Mouse (Mus musculus): Measurements from ENCODE around the gene Got1. TPM values are rescaled to one million over a fixed set of nuclear protein-coding genes. Genes with fewer than 3 reads are reported as not detected.
"Not testable (repeated sequence)": the region's sequence is repeated elsewhere in the genome, so short reads cannot be mapped to it uniquely, and the experiment has no call there.

The Got1 gene
- polyA plus RNA-seq, 1 experiment = 10.7 TPM

DNA sequence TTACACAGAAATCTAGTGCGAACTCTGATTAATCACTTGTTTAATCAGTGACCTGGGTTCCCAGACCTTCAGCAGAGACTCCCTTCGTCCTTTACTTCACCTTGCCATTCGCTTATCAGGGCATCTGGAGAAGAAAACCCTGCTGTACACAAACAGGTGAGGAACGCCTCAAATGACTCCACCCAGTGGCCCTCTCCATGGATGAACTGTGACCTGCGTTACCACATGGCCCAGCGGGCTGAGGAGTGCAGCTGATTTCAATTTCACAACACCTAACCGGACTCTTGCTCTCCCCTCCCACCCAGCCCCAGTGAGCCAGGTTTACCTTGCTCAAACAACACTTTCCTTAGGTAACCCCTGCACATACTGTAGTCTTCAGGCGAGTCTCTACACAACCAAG lies 10.5 kb downstream of the Got1 start:
- Histone ChIP-seq H3K9me3 (no peaks in the 10 kb centered on the region), H3K4me3 (replicated peaks) (no peak overlapping the region), H3K4me1 (peaks cover 11% of the 10 kb centered on the region), H3K27me3 (replicated peaks) (no peaks in the 10 kb centered on the region), H3K36me3 (replicated peaks; ENCODE audit: low read length) (peaks cover 94% of the 10 kb centered on the region)
- TF ChIP-seq GATA1 (IDR thresholded peaks at IDR 0.05; ENCODE audit: borderline replicate concordance, low read length) (no peak), FLI1 (IDR thresholded peaks at IDR 0.05; ENCODE audit: low read length) (no peak)

DNA sequence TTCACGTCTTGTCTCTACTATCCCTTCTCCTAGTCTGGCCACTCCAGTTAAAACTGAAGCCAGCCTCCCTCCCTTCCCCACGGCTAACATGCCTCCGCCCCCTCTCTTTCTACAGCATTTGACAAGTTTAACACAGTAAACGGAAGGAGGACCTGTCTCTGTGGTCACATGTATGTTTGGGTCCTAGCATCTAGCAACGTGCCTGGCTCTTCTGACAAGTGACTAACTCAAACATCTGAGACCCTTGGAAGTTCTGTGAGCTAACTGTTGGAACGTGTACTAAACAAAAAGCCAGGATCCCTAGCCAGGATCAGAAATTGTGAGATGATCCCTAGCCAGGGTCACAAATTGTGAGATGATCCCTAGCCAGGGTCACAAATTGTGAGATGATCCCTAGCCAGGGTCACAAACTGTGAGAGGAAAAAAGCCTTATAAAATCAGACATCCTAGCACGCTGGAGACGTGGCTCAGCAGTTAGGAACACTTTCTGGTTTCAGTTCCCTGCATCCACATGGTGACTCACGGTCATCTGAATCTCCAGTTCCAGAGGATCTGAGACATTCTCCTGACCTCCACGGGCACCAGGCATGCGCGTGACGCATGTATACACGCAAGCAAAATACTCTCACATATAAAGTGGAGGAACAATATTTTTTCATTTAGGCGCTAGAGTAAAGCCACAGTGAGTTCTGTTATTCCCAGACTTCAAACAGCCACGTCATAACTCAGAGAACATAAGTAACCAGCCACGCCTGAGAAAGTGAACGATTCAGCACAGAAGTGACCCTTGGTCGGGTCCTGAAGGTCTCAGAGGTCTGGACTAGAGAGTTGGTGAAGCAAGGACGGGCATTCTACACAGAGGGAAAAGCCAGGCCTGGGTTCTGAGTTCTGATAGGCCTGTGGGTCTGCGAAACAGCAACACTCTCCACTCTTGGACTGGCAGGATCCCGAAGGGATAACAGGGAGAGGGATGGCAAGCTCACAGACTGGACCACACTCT lies 12.5 kb downstream of the Got1 start:
- H3K36me3 ChIP-seq (replicated peaks; ENCODE audit: low read length) = peaks cover 96% of the 10 kb centered on the region
- peaks cover 11% of the 10 kb centered on the region for H3K4me1 ChIP-seq
- H3K4me3 ChIP-seq (replicated peaks) = no peak overlapping the region
- H3K27me3 ChIP-seq (replicated peaks) = no peaks in the 10 kb centered on the region
- TF ChIP-seq FLI1 (IDR thresholded peaks at IDR 0.05; ENCODE audit: low read length) = no peak
- no peak for TF ChIP-seq GATA1 (IDR thresholded peaks at IDR 0.05; ENCODE audit: borderline replicate concordance, low read length)
- H3K9me3 ChIP-seq = no peaks in the 10 kb centered on the region

DNA sequence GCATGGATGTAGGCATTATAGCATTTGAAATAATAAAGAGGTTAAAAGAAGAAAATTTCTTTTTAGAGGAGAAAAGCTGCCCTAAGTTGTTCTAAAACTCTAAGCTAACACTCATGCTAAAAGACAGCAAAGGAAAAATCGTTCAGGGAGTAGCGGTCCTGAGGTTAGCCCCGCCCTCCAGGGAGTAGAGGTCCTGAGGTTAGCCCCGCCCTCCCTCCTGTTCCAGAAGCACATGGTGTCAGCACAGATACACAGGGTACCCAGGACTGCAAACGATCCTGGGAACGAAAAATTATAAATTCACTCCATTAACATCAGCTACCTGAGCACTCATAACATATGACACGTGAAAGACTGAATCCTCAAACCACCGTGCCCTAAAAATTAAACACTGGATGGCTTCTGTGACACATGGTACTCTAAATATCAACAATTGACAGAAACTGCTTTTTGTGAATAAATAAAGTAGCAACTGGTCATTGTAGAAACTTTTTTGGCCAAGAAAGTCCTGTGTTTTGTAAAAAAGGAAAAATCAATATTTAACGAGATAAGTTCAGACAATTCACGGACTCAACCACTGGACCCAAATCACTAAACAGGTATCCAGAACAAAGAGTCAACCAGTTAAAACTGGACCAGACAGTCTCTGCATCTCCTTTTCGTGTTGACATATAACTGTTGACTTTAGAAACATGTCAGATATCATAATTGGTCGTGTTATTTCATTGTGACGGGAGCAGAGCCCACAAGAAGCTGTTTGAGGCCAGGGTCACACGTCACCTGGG lies 13.8 kb downstream of the Got1 start:
- Histone ChIP-seq H3K4me1 (peaks cover 11% of the 10 kb centered on the region), H3K4me3 (replicated peaks) (no peak overlapping the region), H3K9me3 (no peaks in the 10 kb centered on the region), H3K27me3 (replicated peaks) (no peaks in the 10 kb centered on the region), H3K36me3 (replicated peaks; ENCODE audit: low read length) (peaks cover 93% of the 10 kb centered on the region)
- TF ChIP-seq FLI1 (IDR thresholded peaks at IDR 0.05; ENCODE audit: low read length) (no peak), GATA1 (IDR thresholded peaks at IDR 0.05; ENCODE audit: borderline replicate concordance, low read length) (no peak)

DNA sequence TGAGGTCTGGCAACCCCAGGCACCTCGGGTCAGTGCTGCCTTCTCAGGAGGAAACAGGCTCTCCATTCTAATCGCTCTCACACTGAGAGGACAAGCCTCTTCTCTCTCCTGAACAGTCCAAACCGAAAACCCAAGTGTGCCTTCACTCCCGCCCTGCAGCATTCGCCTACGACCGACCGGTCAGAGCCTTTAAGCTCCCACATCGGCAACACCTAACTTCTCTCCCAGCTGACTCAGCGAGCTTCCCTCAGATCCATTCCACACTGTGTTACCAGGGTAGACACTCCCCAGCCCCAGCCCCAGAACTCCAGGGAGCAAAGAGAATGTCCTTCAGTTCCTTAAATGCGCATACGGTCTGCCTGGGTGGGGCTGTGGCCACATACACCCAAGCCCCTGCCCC lies 19.0 kb downstream of the Got1 start:
- Histone ChIP-seq H3K36me3 (replicated peaks; ENCODE audit: low read length) (peaks cover 92% of the 10 kb centered on the region), H3K9me3 (no peaks in the 10 kb centered on the region), H3K27me3 (replicated peaks) (no peaks in the 10 kb centered on the region), H3K4me3 (replicated peaks) (no peak overlapping the region), H3K4me1 (no peaks in the 10 kb centered on the region)
- no peak for TF ChIP-seq GATA1 (IDR thresholded peaks at IDR 0.05; ENCODE audit: borderline replicate concordance, low read length)
- no peak for TF ChIP-seq FLI1 (IDR thresholded peaks at IDR 0.05; ENCODE audit: low read length)

DNA sequence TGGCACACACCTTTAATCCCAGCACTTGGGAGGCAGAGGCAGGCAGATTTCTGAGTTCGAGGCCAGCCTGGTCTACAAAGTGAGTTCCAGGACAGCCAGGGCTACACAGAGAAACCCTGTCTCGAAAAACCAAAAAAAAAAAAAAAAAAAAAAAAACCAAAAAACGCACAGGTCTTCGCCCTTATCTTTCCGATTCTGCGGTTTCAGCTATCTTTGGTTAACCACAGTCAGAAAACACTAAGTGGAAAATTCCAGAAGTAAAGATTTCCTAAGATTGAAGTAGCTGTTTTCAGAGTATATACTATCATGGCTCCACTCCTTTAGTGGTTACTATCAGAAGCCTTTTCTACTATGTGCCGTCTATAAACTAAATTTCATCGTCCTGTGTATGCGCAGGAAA lies 20.8 kb downstream of the Got1 start:
- not testable (repeated sequence) for H3K9me3 ChIP-seq; H3K4me3 ChIP-seq (replicated peaks); H3K4me1 ChIP-seq; H3K27me3 ChIP-seq (replicated peaks)
- peaks cover 92% of the 10 kb centered on the region for H3K36me3 ChIP-seq (replicated peaks; ENCODE audit: low read length)

DNA sequence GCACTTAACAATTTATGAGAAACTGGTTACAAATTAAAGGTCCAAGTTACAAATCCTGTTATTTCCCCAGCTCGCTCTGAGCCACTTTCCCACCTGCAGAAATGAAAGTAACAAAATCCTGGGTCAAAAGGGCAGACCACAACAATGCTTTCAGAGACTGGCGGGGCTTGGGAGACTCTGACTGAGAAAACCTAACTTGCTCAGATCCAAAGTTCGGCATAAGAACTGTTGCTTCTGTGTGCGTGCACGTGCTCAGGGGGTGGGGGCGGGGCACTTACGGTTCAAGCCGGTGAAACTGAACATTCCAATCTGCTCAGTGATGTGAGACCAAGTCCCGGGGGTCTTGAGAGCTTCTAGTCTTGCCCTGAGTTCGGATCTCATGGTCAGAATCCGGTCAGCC lies 21.8 kb downstream of the Got1 start:
- H3K4me1 ChIP-seq = no peaks in the 10 kb centered on the region
- no peak for TF ChIP-seq GATA1 (IDR thresholded peaks at IDR 0.05; ENCODE audit: borderline replicate concordance, low read length)
- TF ChIP-seq FLI1 (IDR thresholded peaks at IDR 0.05; ENCODE audit: low read length) = no peak
- H3K4me3 ChIP-seq (replicated peaks) = no peak overlapping the region
- 0 out of 2 replicates have a peak, but pooled peaks cover 4% of the 10 kb centered on the region for H3K9me3 ChIP-seq
- H3K27me3 ChIP-seq (replicated peaks) = no peaks in the 10 kb centered on the region
- H3K36me3 ChIP-seq (replicated peaks; ENCODE audit: low read length) = peaks cover 85% of the 10 kb centered on the region

DNA sequence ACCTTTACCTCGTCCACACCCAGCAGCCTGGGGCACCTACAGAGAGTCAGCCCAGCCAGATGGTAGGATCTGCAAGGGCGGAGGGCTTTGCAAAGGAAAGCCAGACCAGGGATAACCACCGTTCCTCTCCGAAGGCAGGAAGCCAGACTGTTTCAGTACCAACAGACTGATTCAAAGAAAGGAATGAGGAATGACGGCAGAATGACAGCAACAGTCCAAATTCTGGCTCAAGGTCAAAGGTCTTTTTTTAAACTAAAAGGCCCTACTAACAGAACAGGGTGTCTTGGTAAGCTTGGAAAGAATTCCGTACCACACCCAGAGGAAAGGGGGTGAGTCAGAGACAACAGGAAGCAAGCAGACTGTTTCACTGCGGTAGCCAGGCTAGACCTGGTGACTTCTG lies 25.5 kb downstream of the Got1 start:
- 0 out of 2 replicates have a peak, but pooled peaks cover 4% of the 10 kb centered on the region for H3K9me3 ChIP-seq
- H3K4me3 ChIP-seq (replicated peaks) = no peak overlapping the region
- H3K27me3 ChIP-seq (replicated peaks) = peaks cover 16% of the 10 kb centered on the region
- peaks cover 52% of the 10 kb centered on the region for H3K36me3 ChIP-seq (replicated peaks; ENCODE audit: low read length)
- TF ChIP-seq FLI1 (IDR thresholded peaks at IDR 0.05; ENCODE audit: low read length) (no peak), GATA1 (IDR thresholded peaks at IDR 0.05; ENCODE audit: borderline replicate concordance, low read length) (no peak)
- peaks cover 4% of the 10 kb centered on the region for H3K4me1 ChIP-seq

DNA sequence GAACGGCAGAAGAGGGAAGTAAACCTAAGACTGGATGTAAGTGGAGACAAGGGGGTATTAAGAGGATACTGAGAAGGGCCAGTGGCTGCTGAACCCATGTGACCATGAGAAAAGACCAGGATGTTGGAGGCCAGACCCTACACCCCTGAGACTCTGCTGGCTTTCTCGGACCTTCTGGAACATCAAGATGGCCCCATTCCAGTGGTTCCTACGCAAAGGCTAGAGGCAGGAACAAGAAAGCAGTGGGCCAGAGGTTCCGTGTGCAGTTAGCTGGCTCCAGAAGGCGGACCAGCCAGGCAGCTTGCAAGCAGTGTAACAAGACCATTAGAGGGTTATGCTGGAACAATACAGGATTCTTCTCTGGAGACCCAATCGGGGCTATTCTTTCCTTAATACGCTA lies 27.0 kb downstream of the Got1 start:
- TF ChIP-seq GATA1 (IDR thresholded peaks at IDR 0.05; ENCODE audit: borderline replicate concordance, low read length) (no peak), FLI1 (IDR thresholded peaks at IDR 0.05; ENCODE audit: low read length) (no peak)
- Histone ChIP-seq H3K27me3 (replicated peaks) (peaks cover 24% of the 10 kb centered on the region), H3K36me3 (replicated peaks; ENCODE audit: low read length) (peaks cover 39% of the 10 kb centered on the region), H3K9me3 (0 out of 2 replicates have a peak, but pooled peaks cover 4% of the 10 kb centered on the region), H3K4me1 (peaks cover 4% of the 10 kb centered on the region), H3K4me3 (replicated peaks) (no peak overlapping the region)

DNA sequence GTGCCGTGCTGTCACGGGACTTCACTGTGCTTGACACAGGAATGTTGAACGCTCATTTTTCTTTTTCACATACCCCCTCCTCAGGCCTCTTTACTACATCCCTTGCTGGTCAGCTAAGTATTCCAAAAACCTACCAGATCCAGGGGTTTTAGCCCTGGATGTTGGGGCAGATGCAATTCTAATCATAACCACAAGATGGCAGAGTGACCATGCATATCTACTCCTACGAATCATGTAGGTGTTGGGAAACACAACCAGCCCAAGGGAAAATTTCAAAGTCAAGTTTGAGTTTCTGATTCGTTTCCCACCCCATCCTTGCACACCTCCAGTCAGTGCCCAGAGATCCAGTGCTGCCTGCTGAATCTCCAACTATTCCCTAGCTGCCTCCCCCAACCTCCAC lies 28.6 kb downstream of the Got1 start:
- Histone ChIP-seq H3K27me3 (replicated peaks) (peaks cover 34% of the 10 kb centered on the region), H3K9me3 (0 out of 2 replicates have a peak, but pooled peaks cover 4% of the 10 kb centered on the region), H3K36me3 (replicated peaks; ENCODE audit: low read length) (peaks cover 25% of the 10 kb centered on the region), H3K4me1 (peaks cover 4% of the 10 kb centered on the region), H3K4me3 (replicated peaks) (peak overlapping the region; percentile 71)
- TF ChIP-seq FLI1 (IDR thresholded peaks at IDR 0.05; ENCODE audit: low read length) = no peak
- TF ChIP-seq GATA1 (IDR thresholded peaks at IDR 0.05; ENCODE audit: borderline replicate concordance, low read length) = no peak

DNA sequence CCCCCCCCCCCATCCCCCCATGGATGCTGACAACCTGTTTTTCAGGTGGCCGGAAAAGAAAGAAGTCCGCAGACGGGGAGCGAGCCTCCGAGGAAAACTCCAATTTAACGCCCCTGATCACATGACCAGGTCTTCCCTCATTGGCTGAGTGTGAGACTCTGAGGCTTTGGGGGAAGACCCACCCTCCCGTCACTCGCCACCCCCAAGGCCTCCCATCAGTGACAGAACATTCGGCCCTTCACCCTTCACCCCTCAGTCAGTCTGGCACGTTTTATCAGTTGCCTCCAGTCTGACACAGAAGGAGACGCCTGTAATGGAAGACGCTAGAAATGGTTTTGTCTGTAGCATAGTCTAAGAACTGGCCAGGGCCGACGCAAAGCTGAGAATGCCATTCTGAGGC lies 29.5 kb downstream of the Got1 start:
- Histone ChIP-seq H3K36me3 (replicated peaks; ENCODE audit: low read length) (peaks cover 16% of the 10 kb centered on the region), H3K4me3 (replicated peaks) (no peak overlapping the region), H3K4me1 (peaks cover 4% of the 10 kb centered on the region), H3K9me3 (0 out of 2 replicates have a peak, but pooled peaks cover 4% of the 10 kb centered on the region), H3K27me3 (replicated peaks) (peaks cover 39% of the 10 kb centered on the region)
- TF ChIP-seq FLI1 (IDR thresholded peaks at IDR 0.05; ENCODE audit: low read length) (no peak), GATA1 (IDR thresholded peaks at IDR 0.05; ENCODE audit: borderline replicate concordance, low read length) (no peak)
